Mouse (Mus musculus): ENCODE data around the gene Rhox2f.
"Not testable (repeated sequence)": the region's sequence is repeated elsewhere in the genome, so short reads cannot be mapped to it uniquely, and the experiment has no call there.

- TF ChIP-seq MAX (IDR thresholded peaks at IDR 0.05); CTCF (IDR thresholded peaks at IDR 0.05; ENCODE audit: control insufficient read depth, insufficient read depth, insufficient read length); USF1 (IDR thresholded peaks at IDR 0.05; ENCODE audit: low read depth); CEBPB (IDR thresholded peaks at IDR 0.05; ENCODE audit: low read depth): not testable (repeated sequence)
These were observed 9.5 kb downstream of the Rhox2f start, which contains the start of gene Rhox3f for GRCm38 (mm10) chrX:37580692-37581091.
